Mouse (Mus musculus) MEL (cell line): ENCODE measurements around the gene Prim2. TPM values are rescaled to one million over a fixed set of nuclear protein-coding genes. Genes with fewer than 3 reads are reported as not detected.

ENCODE experiments used
- DNase-seq: peaks from one replicate; pipeline ENCODE4 v3.0.0; 2011; ENCODE audit warnings: low read depth, low spot score
- H3K27ac ChIP-seq: 2 replicates; pipeline ENCODE4 v1.5.1; 2012; ENCODE audit warnings: low read depth, mild to moderate bottlenecking, control low read depth, low read length, moderate library complexity; ENCODE audit not compliant: control insufficient read depth
- H3K27me3 ChIP-seq, 2 experiments: fragments of 150-350 bp in 1 of 2; sonication (generic) in 1 of 2; 2 replicates each; pipeline ENCODE4 v1.6.1; 2012; ENCODE audit warnings: low read length in 2 of 2, mild to moderate bottlenecking in 2 of 2, improper control_type of control experiment in 1 of 2, moderate library complexity in 1 of 2; ENCODE audit not compliant: insufficient read depth in 2 of 2, control insufficient read depth in 1 of 2
- H3K36me3 ChIP-seq, 2 experiments: 2 replicates each; pipeline ENCODE4 v1.6.1; 2012 to 2014; ENCODE audit warnings: low read length in 2 of 2, improper control_type of control experiment in 1 of 2, inconsistent platforms in 1 of 2, mild to moderate bottlenecking in 1 of 2; ENCODE audit not compliant: insufficient read depth in 2 of 2, control insufficient read depth in 1 of 2
- H3K4me1 ChIP-seq, 2 experiments: fragments of 150-350 bp in 1 of 2; sonication (generic) in 1 of 2; 2 replicates each; pipeline ENCODE4 v1.6.1; 2012; ENCODE audit warnings: low read length in 2 of 2, improper control_type of control experiment in 1 of 2, mild to moderate bottlenecking in 1 of 2; ENCODE audit not compliant: insufficient read depth in 2 of 2, control insufficient read depth in 1 of 2
- H3K4me3 ChIP-seq, 2 experiments: fragments of 150-350 bp in 1 of 2; sonication (generic) in 1 of 2; 2 replicates each; pipeline ENCODE4 v1.5.1; 2012; ENCODE audit warnings: low read depth in 2 of 2, low read length in 2 of 2, mild to moderate bottlenecking in 2 of 2, moderate library complexity in 2 of 2, control low read depth in 1 of 2, improper control_type of control experiment in 1 of 2; ENCODE audit not compliant: control insufficient read depth in 1 of 2, insufficient read depth in 1 of 2
- H3K79me2 ChIP-seq: 2 replicates; pipeline ENCODE4 v1.6.1; 2012; ENCODE audit warnings: mild to moderate bottlenecking, low read length, moderate library complexity; ENCODE audit not compliant: control insufficient read depth, poor library complexity, insufficient read depth
- H3K9ac ChIP-seq: 2 replicates; pipeline ENCODE4 v1.6.1; 2012; ENCODE audit warnings: low read depth, mild to moderate bottlenecking, control low read depth, low read length, moderate library complexity; ENCODE audit not compliant: control insufficient read depth, poor library complexity, severe bottlenecking
- H3K9me3 ChIP-seq: fragments of 150-350 bp; sonication (generic); replicated peaks from 2 replicates; pipeline ENCODE4 v1.6.1; 2012; ENCODE audit warnings: mild to moderate bottlenecking, low read length, improper control_type of control experiment, moderate library complexity; ENCODE audit not compliant: insufficient read depth
- BHLHE40 ChIP-seq: IDR thresholded peaks from 2 replicates; pipeline ENCODE4 v1.6.1; 2012; ENCODE audit warnings: low read depth, mild to moderate bottlenecking, inconsistent platforms, low read length, improper control_type of control experiment, borderline replicate concordance
- CHD1 ChIP-seq: IDR thresholded peaks from 2 replicates; pipeline ENCODE4 v1.6.1; 2012; ENCODE audit warnings: low read depth, mild to moderate bottlenecking, inconsistent platforms, low read length, improper control_type of control experiment
- CTCF ChIP-seq, 3 experiments: IDR thresholded peaks in 2 of 3; conservative IDR thresholded peaks in 1 of 3; 2 replicates each; pipeline ENCODE4 v1.5.1; 2011 to 2012; ENCODE audit warnings: low read length in 3 of 3, low read depth in 2 of 3, mild to moderate bottlenecking in 2 of 3, improper control_type of control experiment in 1 of 3, inconsistent platforms in 1 of 3, mixed read lengths in 1 of 3, moderate library complexity in 1 of 3; ENCODE audit not compliant: control insufficient read depth in 1 of 3, insufficient read depth in 1 of 3, poor library complexity in 1 of 3, severe bottlenecking in 1 of 3
- GABPA ChIP-seq: IDR thresholded peaks from 2 replicates; pipeline ENCODE4 v1.6.1; 2012; ENCODE audit warnings: low read depth, mild to moderate bottlenecking, inconsistent platforms, low read length, improper control_type of control experiment, moderate library complexity
- HCFC1 ChIP-seq: IDR thresholded peaks from 2 replicates; pipeline ENCODE4 v1.6.1; 2012; ENCODE audit warnings: low read depth, mild to moderate bottlenecking, inconsistent platforms, low read length, improper control_type of control experiment, moderate library complexity
- JUND ChIP-seq: IDR thresholded peaks from 2 replicates; pipeline ENCODE4 v1.6.1; 2011; ENCODE audit warnings: low read depth, mild to moderate bottlenecking, improper control_type of control experiment, low read length
- KAT2A ChIP-seq: conservative IDR thresholded peaks from 2 replicates; pipeline ENCODE4 v1.6.1; 2012; ENCODE audit warnings: low read depth, low read length, improper control_type of control experiment, inconsistent platforms
- MAX ChIP-seq: IDR thresholded peaks from 2 replicates; pipeline ENCODE4 v1.6.1; 2011; ENCODE audit warnings: low read length, improper control_type of control experiment
- MXI1 ChIP-seq: IDR thresholded peaks from 2 replicates; pipeline ENCODE4 v1.6.1; 2011; ENCODE audit warnings: mild to moderate bottlenecking, low read depth, low read length, improper control_type of control experiment
- MYC ChIP-seq: IDR thresholded peaks from 2 replicates; pipeline ENCODE4 v1.6.1; 2011; ENCODE audit warnings: low read depth, mild to moderate bottlenecking, low read length, improper control_type of control experiment, moderate library complexity
- POLR2A ChIP-seq, 2 experiments: IDR thresholded peaks; 2 replicates each; pipeline ENCODE4 v1.6.1; 2011 to 2012; ENCODE audit warnings: low read length in 2 of 2, mild to moderate bottlenecking in 2 of 2, control low read depth in 1 of 2, improper control_type of control experiment in 1 of 2, low read depth in 1 of 2, moderate library complexity in 1 of 2; ENCODE audit not compliant: control insufficient read depth in 1 of 2, insufficient read depth in 1 of 2, poor library complexity in 1 of 2
- POLR2AphosphoS2 ChIP-seq: IDR thresholded peaks from 2 replicates; pipeline ENCODE4 v1.6.1; 2011; ENCODE audit warnings: low read length, improper control_type of control experiment
- POLR2AphosphoS5 ChIP-seq: IDR thresholded peaks from 2 replicates; pipeline ENCODE4 v1.6.1; 2012; ENCODE audit warnings: low read depth, borderline replicate concordance, mild to moderate bottlenecking, inconsistent platforms, low read length, moderate library complexity, mixed read lengths
- SMC3 ChIP-seq: IDR thresholded peaks from 2 replicates; pipeline ENCODE4 v1.6.1; 2011; ENCODE audit warnings: low read depth, low read length, improper control_type of control experiment
- TAL1 ChIP-seq: IDR thresholded peaks from 2 replicates; pipeline ENCODE4 v1.6.1; 2012; ENCODE audit warnings: mild to moderate bottlenecking, inconsistent platforms, low read length, moderate library complexity, mixed read lengths
- TBP ChIP-seq: IDR thresholded peaks from 2 replicates; pipeline ENCODE4 v1.8.0; 2011; ENCODE audit warnings: low read depth, low read length, improper control_type of control experiment
- UBTF ChIP-seq: IDR thresholded peaks from 2 replicates; pipeline ENCODE4 v1.6.1; 2012; ENCODE audit warnings: low read depth, mild to moderate bottlenecking, inconsistent platforms, low read length, improper control_type of control experiment, moderate library complexity, borderline replicate concordance; ENCODE audit not compliant: insufficient read depth
- USF1 ChIP-seq: IDR thresholded peaks from 2 replicates; pipeline ENCODE4 v1.6.1; 2014; ENCODE audit warnings: low read depth, mild to moderate bottlenecking, inconsistent platforms, low read length, improper control_type of control experiment, moderate library complexity
- USF2 ChIP-seq, 2 experiments: IDR thresholded peaks; 2 replicates each; pipeline ENCODE4 v1.6.1; 2011 to 2012; ENCODE audit warnings: improper control_type of control experiment in 2 of 2, low read length in 2 of 2, borderline replicate concordance in 1 of 2, inconsistent platforms in 1 of 2, low read depth in 1 of 2, mild to moderate bottlenecking in 1 of 2; ENCODE audit not compliant: insufficient read depth in 1 of 2
- ZC3H11A ChIP-seq: IDR thresholded peaks from 2 replicates; pipeline ENCODE4 v1.6.1; 2012; ENCODE audit warnings: low read depth, mild to moderate bottlenecking, inconsistent platforms, low read length, improper control_type of control experiment
- ZMIZ1 ChIP-seq: IDR thresholded peaks from 2 replicates; pipeline ENCODE4 v1.6.1; 2012; ENCODE audit warnings: low read depth, mild to moderate bottlenecking, inconsistent platforms, low read length, improper control_type of control experiment, moderate library complexity
- ZNF384 ChIP-seq: IDR thresholded peaks from 2 replicates; pipeline ENCODE4 v1.6.1; 2012; ENCODE audit warnings: low read depth, mild to moderate bottlenecking, inconsistent platforms, low read length, improper control_type of control experiment
- polyA plus RNA-seq, 2 experiments: library from polyadenylated mRNA; stranded (reverse) in 1 of 2; unstranded in 1 of 2; fragments of >175 nt in 1 of 2; fragments of >200 nt in 1 of 2; gene quantifications; 2 replicates each; pipeline versions ENCODE4 v1.2.1 to v1.2.4; 2012; ENCODE audit warnings: low replicate concordance in 2 of 2, low read depth in 1 of 2; ENCODE audit not compliant: insufficient read length in 2 of 2, insufficient read depth in 1 of 2, missing spikeins in 1 of 2
- total RNA-seq: library from RNA; depleted of rRNA; stranded (reverse); fragments of 300-350 nt; gene quantifications from 2 replicates; pipeline ENCODE4 v1.2.3, GENCODE M21; 2012

Gene Prim2
- total and polyA plus RNA-seq, 3 experiments = 36.1 to 48.9 TPM; not detected in 1

DNA sequence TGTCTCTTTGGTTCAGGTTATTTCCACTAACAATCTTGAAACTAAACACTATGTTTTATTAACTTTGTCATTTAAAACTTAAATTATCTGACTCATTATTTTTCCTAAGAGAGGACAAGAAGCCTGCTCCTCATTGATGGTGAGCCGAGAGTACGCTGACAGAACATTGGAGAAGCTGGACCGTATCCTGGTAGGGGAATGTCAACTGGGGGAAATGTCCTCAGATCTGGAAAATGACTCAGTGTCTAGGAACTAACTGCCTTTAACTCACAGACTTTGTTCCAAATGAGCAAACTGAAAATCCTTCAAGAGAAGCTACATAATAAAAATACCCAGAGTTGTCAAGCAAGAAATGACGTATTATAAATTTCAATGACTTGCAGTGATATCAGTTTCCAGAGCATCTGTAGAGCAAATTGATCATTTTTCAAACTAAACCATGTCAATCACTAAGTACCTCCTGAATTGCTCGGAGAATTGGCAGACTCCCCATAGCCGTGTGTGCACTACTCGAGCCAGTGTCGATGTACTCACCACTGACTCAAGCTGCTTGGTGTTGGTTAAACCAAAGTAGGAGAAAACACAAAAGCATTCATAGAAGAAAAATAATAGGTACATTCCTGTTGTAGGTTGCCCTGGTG lies 20.0 kb upstream of the Prim2 start:
- H3K9ac ChIP-seq = no peak overlapping the region
- no peak for DNase-seq
- peaks cover 0 to 8% of the 10 kb centered on the region in 2 experiments; a peak in 3 of 4 replicates for H3K27me3 ChIP-seq
- H3K27ac ChIP-seq = no peak overlapping the region
- no peaks in the 10 kb centered on the region for H3K79me2 ChIP-seq
- no peaks in the 10 kb centered on the region for H3K9me3 ChIP-seq
- no peak overlapping the region for H3K4me3 ChIP-seq
- TF ChIP-seq GABPA (no peak), POLR2AphosphoS5 (no peak), ZMIZ1 (no peak), ZC3H11A (no peak), TAL1 (no peak), BHLHE40 (no peak), HCFC1 (no peak), MXI1 (no peak), CTCF (IDR thresholded peaks at IDR 0.05 in 2 of 3, conservative IDR thresholded peaks at IDR 0.05 in 1 of 3; ENCODE audit: control insufficient read depth in 1 of 3, insufficient read depth in 1 of 3, low read depth in 2 of 3, low read length in 3 of 3, poor library complexity in 1 of 3, severe bottlenecking in 1 of 3) (no peak), USF2 (IDR thresholded peaks at IDR 0.05; ENCODE audit: borderline replicate concordance in 1 of 2, insufficient read depth in 1 of 2, low read depth in 1 of 2, low read length in 2 of 2) (no peak), JUND (no peak), MAX (no peak), TBP (no peak), USF1 (no peak), POLR2AphosphoS2 (no peak), CHD1 (no peak), MYC (no peak)
- H3K36me3 ChIP-seq = no peaks in the 10 kb centered on the region
- no peaks in the 10 kb centered on the region for H3K4me1 ChIP-seq

DNA sequence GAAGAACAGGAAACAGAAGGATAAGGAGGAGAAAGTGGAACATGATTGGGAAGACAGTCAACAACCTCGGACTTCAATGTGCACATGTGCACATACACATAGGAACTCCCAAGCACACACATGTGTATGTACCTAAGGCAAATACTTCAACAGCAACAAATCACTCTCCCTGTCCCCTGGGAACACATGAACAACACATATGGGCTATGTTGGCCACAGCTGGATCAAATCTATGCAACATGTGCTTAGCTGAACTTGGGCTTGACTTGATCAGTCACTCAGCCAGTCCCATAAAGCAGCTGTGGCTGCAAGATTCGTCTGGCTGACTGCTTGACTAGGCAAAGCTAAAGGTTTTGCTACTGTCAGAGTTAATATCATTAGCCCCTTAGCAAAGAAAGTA lies 19.2 kb upstream of the Prim2 start:
- Histone ChIP-seq H3K9me3 (no peaks in the 10 kb centered on the region), H3K36me3 (no peaks in the 10 kb centered on the region), H3K4me1 (no peaks in the 10 kb centered on the region), H3K9ac (no peak overlapping the region), H3K4me3 (no peak overlapping the region)
- TF ChIP-seq TBP (no peak), SMC3 (no peak), ZNF384 (no peak), KAT2A (no peak), HCFC1 (no peak), CTCF (IDR thresholded peaks at IDR 0.05 in 2 of 3, conservative IDR thresholded peaks at IDR 0.05 in 1 of 3; ENCODE audit: control insufficient read depth in 1 of 3, insufficient read depth in 1 of 3, low read depth in 2 of 3, low read length in 3 of 3, poor library complexity in 1 of 3, severe bottlenecking in 1 of 3) (no peak), UBTF (no peak), POLR2A (IDR thresholded peaks at IDR 0.05; ENCODE audit: control insufficient read depth in 1 of 2, insufficient read depth in 1 of 2, low read depth in 1 of 2, low read length in 2 of 2, poor library complexity in 1 of 2) (no peak)
- TF ChIP-seq, all 39 proteins: peak for 0
- no peak for DNase-seq
- Histone ChIP-seq H3K27ac (no peak overlapping the region), H3K79me2 (no peaks in the 10 kb centered on the region), H3K27me3 (peaks cover 0 to 8% of the 10 kb centered on the region in 2 experiments; a peak in 3 of 4 replicates)
